Mouse (Mus musculus): Measurements from ENCODE around the gene Zc3h12c.
"Not testable (repeated sequence)": the region's sequence is repeated elsewhere in the genome, so short reads cannot be mapped to it uniquely, and the experiment has no call there.

The Zc3h12c gene

GRCm38 (mm10) chr9:52071352-52071751 lies 97.0 kb downstream of the Zc3h12c start:
- peaks cover 18% of the 10 kb centered on the region for H3K36me3 ChIP-seq (ENCODE audit: control insufficient read depth, insufficient read depth, low read length, poor library complexity, severe bottlenecking)
- not testable (repeated sequence) for H3K27me3 ChIP-seq (ENCODE audit: control insufficient read depth, insufficient read depth, low read length, poor library complexity, severe bottlenecking); DNase-seq (ENCODE audit: low read depth, low spot score)

GRCm38 (mm10) chr9:52070052-52070451 lies 98.3 kb downstream of the Zc3h12c start:
- Histone ChIP-seq H3K36me3 (ENCODE audit: control insufficient read depth, insufficient read depth, low read length, poor library complexity, severe bottlenecking) (peaks cover 16% of the 10 kb centered on the region), H3K27me3 (ENCODE audit: control insufficient read depth, insufficient read depth, low read length, poor library complexity, severe bottlenecking) (no peaks in the 10 kb centered on the region)
- DNase-seq (ENCODE audit: low read depth, low spot score): no peak

Data from splenic B cell, adult 2 months (primary cell).